Mouse (Mus musculus) limb, embryonic 12.5 days (tissue): ENCODE data around the gene Trpm4. TPM values are rescaled to one million over a fixed set of nuclear protein-coding genes. Genes with fewer than 3 reads are reported as not detected.
A peak's percentile ranks its signal among the peaks of the same experiment; 100 is the strongest.

ENCODE experiments used
- ATAC-seq: fragments of 200-750 bp; cut with Nextera tagmentation; 2 replicates; pipeline ENCODE4 v1.8.0; 2017; ENCODE audit warnings: low read depth, moderate TSS enrichment; ENCODE audit not compliant: insufficient number of reproducible peaks, insufficient read depth, low FRiP score, low TSS enrichment
- H3K27ac ChIP-seq: fragments of 300-500 bp; sonication (generic); 2 replicates; pipeline ENCODE4 v1.5.1; 2016; ENCODE audit warnings: mild to moderate bottlenecking, moderate library complexity
- H3K27me3 ChIP-seq: fragments of 300-500 bp; sonication (generic); 2 replicates; pipeline ENCODE4 v1.6.1; 2016; ENCODE audit warnings: mild to moderate bottlenecking, moderate library complexity
- H3K36me3 ChIP-seq: fragments of 300-500 bp; sonication (generic); 2 replicates; pipeline ENCODE4 v1.6.1; 2016; ENCODE audit warnings: mild to moderate bottlenecking, moderate library complexity
- H3K4me1 ChIP-seq: fragments of 300-500 bp; sonication (generic); replicated peaks from 2 replicates; pipeline ENCODE4 v1.6.1; 2016
- H3K4me2 ChIP-seq: fragments of 300-500 bp; sonication (generic); 2 replicates; pipeline ENCODE4 v1.6.1; 2016; ENCODE audit warnings: mild to moderate bottlenecking, moderate library complexity
- H3K4me3 ChIP-seq: fragments of 300-500 bp; sonication (generic); replicated peaks from 2 replicates; pipeline ENCODE4 v1.5.1; 2016; ENCODE audit warnings: mild to moderate bottlenecking
- H3K9ac ChIP-seq: fragments of 300-500 bp; sonication (generic); replicated peaks from 2 replicates; pipeline ENCODE4 v1.6.1; 2016; ENCODE audit warnings: mild to moderate bottlenecking, moderate library complexity
- H3K9me3 ChIP-seq: fragments of 300-500 bp; sonication (generic); 2 replicates; pipeline ENCODE4 v1.6.1; 2016; ENCODE audit warnings: mild to moderate bottlenecking, moderate library complexity
- WGBS: fragments of 180-500 bp; shearing (Covaris S2); methylation state at CpG from one replicate; pipeline ENCODE4 v1.1.7; 2016; 5-methylcytosine and 5-hydroxymethylcytosine counted together
- polyA plus RNA-seq: library from polyadenylated mRNA; unstranded; fragments of >200 nt; fragmentation: Nextera tagmentation; extraction: Ambion mirVana; gene quantifications from 2 replicates; pipeline ENCODE4 v1.2.1, GENCODE M21; 2016

The Trpm4 gene
- polyA plus RNA-seq = 14.0 and 16.1 TPM in 2 replicates

GRCm38 (mm10) chr7:45333431-45333982 lies at the start of gene Trpm4:
TSS of gene Trpm4 (minus strand) at chr7:45333780.
- WGBS = under 1% methylated on average over 38 of the region's 38 CpGs
- Histone ChIP-seq H3K9ac (peak within 1 kb of the TSS; percentile 69), H3K4me2 (peak within 1 kb of the TSS; percentile 78), H3K27ac (peak within 1 kb of the TSS; percentile 87), H3K4me3 (peak within 1 kb of the TSS; percentile 67), H3K36me3 (no peaks in the 10 kb centered on the region), H3K4me1 (peaks cover 39% of the 10 kb centered on the region), H3K27me3 (peaks cover 18% of the 10 kb centered on the region), H3K9me3 (no peaks in the 10 kb centered on the region)
- peak; percentile 60 for ATAC-seq

- peaks cover 87% of the 10 kb centered on the region for H3K36me3 ChIP-seq
- 79% methylated on average over 1 of the region's 1 CpGs for WGBS
- ATAC-seq = no peak
- H3K27me3 ChIP-seq = no peaks in the 10 kb centered on the region
- H3K9me3 ChIP-seq = no peaks in the 10 kb centered on the region
- no peak overlapping the region for H3K4me3 ChIP-seq
- no peak overlapping the region for H3K27ac ChIP-seq
- H3K4me2 ChIP-seq = no peak overlapping the region
- H3K4me1 ChIP-seq = peaks cover under 1% of the 10 kb centered on the region; the same call in 1 of the 2 replicates
- no peak overlapping the region for H3K9ac ChIP-seq
Observed at GRCm38 (mm10) chr7:45376057-45376456, 42.5 kb upstream of the Trpm4 start.

- Histone ChIP-seq H3K36me3 (peaks cover 73% of the 10 kb centered on the region), H3K4me3 (no peak overlapping the region), H3K4me1 (peaks cover 12% of the 10 kb centered on the region), H3K27me3 (peaks cover 12% of the 10 kb centered on the region), H3K9ac (no peak overlapping the region), H3K9me3 (no peaks in the 10 kb centered on the region), H3K4me2 (no peak overlapping the region), H3K27ac (no peak overlapping the region)
- ATAC-seq = no peak
- 95% methylated on average over 8 of the region's 8 CpGs for WGBS
Observed at GRCm38 (mm10) chr7:45374620-45375019, 41.0 kb upstream of the Trpm4 start.

- Histone ChIP-seq H3K27me3 (peaks cover 31% of the 10 kb centered on the region), H3K27ac (no peak overlapping the region), H3K36me3 (peaks cover 51% of the 10 kb centered on the region), H3K4me3 (no peak overlapping the region), H3K4me2 (no peak overlapping the region), H3K9ac (no peak overlapping the region), H3K9me3 (no peaks in the 10 kb centered on the region), H3K4me1 (peaks cover 18% of the 10 kb centered on the region)
- 84% methylated on average over 5 of the region's 5 CpGs for WGBS
- ATAC-seq = no peak
Observed at GRCm38 (mm10) chr7:45372371-45372770, 38.8 kb upstream of the Trpm4 start.

- peak; percentile 29 for ATAC-seq
- H3K27ac ChIP-seq = no peak within 1 kb of the TSS
Observed at GRCm38 (mm10) chr7:45370475-45371311, 37.1 kb upstream of the Trpm4 start, which contains the start of gene Lin7b. TSS of gene Lin7b (minus strand) at chr7:45370583.

GRCm38 (mm10) chr7:45369836-45370474 lies 36.4 kb upstream of the Trpm4 start:
- no peaks in the 10 kb centered on the region for H3K9me3 ChIP-seq
- peaks cover 28% of the 10 kb centered on the region for H3K36me3 ChIP-seq
- whole genome bisulfite sequencing = 7% methylated on average over 52 of the region's 52 CpGs
- peak overlapping the region; percentile 48 for H3K9ac ChIP-seq
- ATAC-seq = 0 out of 2 replicates have a peak, but pooled peaks have one; percentile 2
- peaks cover 47% of the 10 kb centered on the region for H3K27me3 ChIP-seq
- peaks cover 27% of the 10 kb centered on the region for H3K4me1 ChIP-seq
- no peak overlapping the region for H3K27ac ChIP-seq
- H3K4me2 ChIP-seq = peak overlapping the region; percentile 86
- peak overlapping the region; percentile 53 for H3K4me3 ChIP-seq

More at GRCm38 (mm10) chr7:45370475-45371311, 37.1 kb upstream of the Trpm4 start, which contains the start of gene Lin7b:
- 12% methylated on average over 28 of the region's 28 CpGs for WGBS
- H3K27me3 ChIP-seq = peaks cover 39% of the 10 kb centered on the region
- peaks cover 25% of the 10 kb centered on the region for H3K4me1 ChIP-seq
- H3K4me3 ChIP-seq = peak within 1 kb of the TSS; percentile 53
- peak within 1 kb of the TSS; percentile 86 for H3K4me2 ChIP-seq
- H3K9me3 ChIP-seq = no peaks in the 10 kb centered on the region
- peaks cover 34% of the 10 kb centered on the region for H3K36me3 ChIP-seq
- peak within 1 kb of the TSS; percentile 48 for H3K9ac ChIP-seq

GRCm38 (mm10) chr7:45369022-45369745 lies 35.6 kb upstream of the Trpm4 start:
- WGBS = 72% methylated on average over 16 of the region's 16 CpGs
- Histone ChIP-seq H3K9me3 (no peaks in the 10 kb centered on the region), H3K9ac (no peak overlapping the region), H3K4me3 (peak overlapping the region; percentile 53), H3K27me3 (peaks cover 54% of the 10 kb centered on the region), H3K4me1 (peaks cover 27% of the 10 kb centered on the region), H3K4me2 (no peak overlapping the region), H3K36me3 (peaks cover 22% of the 10 kb centered on the region), H3K27ac (no peak overlapping the region)
- ATAC-seq = no peak

- no peak for ATAC-seq
- H3K27ac ChIP-seq = no peak overlapping the region
- H3K4me3 ChIP-seq = peak overlapping the region; percentile 66; the same call in 1 of the 2 replicates
- H3K4me2 ChIP-seq = peak overlapping the region; percentile 95
- H3K27me3 ChIP-seq = peaks cover 64% of the 10 kb centered on the region
- WGBS = 79% methylated on average over 15 of the region's 15 CpGs
- H3K4me1 ChIP-seq = peaks cover 27% of the 10 kb centered on the region
- H3K9ac ChIP-seq = no peak overlapping the region
- H3K9me3 ChIP-seq = no peaks in the 10 kb centered on the region
- H3K36me3 ChIP-seq = peaks cover 12% of the 10 kb centered on the region
Observed at GRCm38 (mm10) chr7:45368178-45368577, 34.6 kb upstream of the Trpm4 start.

GRCm38 (mm10) chr7:45367020-45367880 lies 33.7 kb upstream of the Trpm4 start:
- peaks cover 3% of the 10 kb centered on the region; the same call in 1 of the 2 replicates for H3K36me3 ChIP-seq
- peaks cover 30% of the 10 kb centered on the region for H3K4me1 ChIP-seq
- no peaks in the 10 kb centered on the region for H3K9me3 ChIP-seq
- no peak overlapping the region for H3K27ac ChIP-seq
- peak overlapping the region; percentile 95 for H3K4me2 ChIP-seq
- peaks cover 73% of the 10 kb centered on the region for H3K27me3 ChIP-seq
- H3K4me3 ChIP-seq = peak overlapping the region; percentile 66
- 2% methylated on average over 69 of the region's 70 CpGs for WGBS
- ATAC-seq = peak; percentile 75
- H3K9ac ChIP-seq = peak overlapping the region; percentile 74

GRCm38 (mm10) chr7:45366652-45367019 lies 33.1 kb upstream of the Trpm4 start, which contains the start of gene Ppfia3:
TSS of gene Ppfia3 (minus strand) at chr7:45367019.
- WGBS = under 1% methylated on average over 26 of the region's 26 CpGs
- ATAC-seq = 0 out of 2 replicates have a peak, but pooled peaks have one; percentile 7
- Histone ChIP-seq H3K9ac (peak within 1 kb of the TSS; percentile 74), H3K27ac (no peak within 1 kb of the TSS), H3K27me3 (peaks cover 79% of the 10 kb centered on the region), H3K4me1 (peaks cover 36% of the 10 kb centered on the region), H3K4me3 (peak within 1 kb of the TSS; percentile 66), H3K36me3 (no peaks in the 10 kb centered on the region), H3K9me3 (no peaks in the 10 kb centered on the region), H3K4me2 (peak within 1 kb of the TSS; percentile 95)
